Mouse (Mus musculus) thymus, adult 2 months (tissue): Measurements from ENCODE around the gene Raly.

Source experiments
- CTCF ChIP-seq: fragments of 200-500 bp; IDR thresholded peaks from 2 replicates; pipeline ENCODE4 v1.5.1; 2012; ENCODE audit warnings: mild to moderate bottlenecking, control low read depth, low read length, moderate library complexity, borderline replicate concordance; ENCODE audit not compliant: control insufficient read depth, poor library complexity, insufficient read depth; ENCODE audit errors: extremely low read depth
- POLR2A ChIP-seq: fragments of 200-500 bp; IDR thresholded peaks from 2 replicates; pipeline ENCODE4 v1.6.1; 2012; ENCODE audit warnings: mild to moderate bottlenecking, low read length, control low read depth, moderate library complexity; ENCODE audit not compliant: control insufficient read depth, poor library complexity, insufficient read depth; ENCODE audit errors: extremely low read depth

DNA sequence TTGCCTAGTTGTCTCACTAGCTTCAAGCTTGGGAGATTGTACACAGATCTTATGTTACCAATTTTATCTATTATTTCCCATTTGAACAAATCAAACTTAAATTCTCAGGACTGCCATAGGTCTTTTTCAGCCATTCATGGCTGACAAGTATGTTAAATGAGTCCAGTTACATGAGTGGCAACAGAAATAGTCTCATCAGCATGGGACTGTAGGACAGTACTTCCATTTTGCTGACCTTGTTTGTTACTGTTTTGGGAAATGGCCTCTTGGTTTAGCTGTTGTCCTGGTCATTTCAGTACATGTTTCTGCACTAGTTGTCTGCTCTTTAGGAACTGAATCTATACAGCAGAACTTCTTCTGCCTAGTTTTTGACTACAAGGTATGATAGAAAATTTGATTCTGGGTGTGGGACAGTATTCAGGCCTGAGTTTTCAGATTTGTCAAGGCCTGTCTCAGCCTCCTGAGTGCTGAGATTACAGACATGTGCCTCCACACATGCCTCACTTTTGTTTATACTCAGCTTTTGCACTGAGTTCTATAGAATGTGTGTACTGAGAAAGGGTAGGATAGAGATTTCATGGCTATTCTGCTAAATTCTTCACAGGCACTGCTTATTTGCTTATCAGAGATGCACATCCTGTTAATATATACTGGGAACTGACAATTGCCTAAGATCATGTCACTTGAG, 79.2 kb downstream of the Raly start:
- TF ChIP-seq CTCF (no peak), POLR2A (no peak)
